Mouse (Mus musculus) kidney, postnatal 25 days (tissue): ENCODE data around the gene Fbxo11.
"Not testable (repeated sequence)": the region's sequence is repeated elsewhere in the genome, so short reads cannot be mapped to it uniquely, and the experiment has no call there.

Experiments used
- DNase-seq, 2 experiments: peaks; one replicate each; pipeline ENCODE4 v3.0.0; 2021; ENCODE audit warnings: mixed read lengths in 2 of 2

Gene Fbxo11

DNA sequence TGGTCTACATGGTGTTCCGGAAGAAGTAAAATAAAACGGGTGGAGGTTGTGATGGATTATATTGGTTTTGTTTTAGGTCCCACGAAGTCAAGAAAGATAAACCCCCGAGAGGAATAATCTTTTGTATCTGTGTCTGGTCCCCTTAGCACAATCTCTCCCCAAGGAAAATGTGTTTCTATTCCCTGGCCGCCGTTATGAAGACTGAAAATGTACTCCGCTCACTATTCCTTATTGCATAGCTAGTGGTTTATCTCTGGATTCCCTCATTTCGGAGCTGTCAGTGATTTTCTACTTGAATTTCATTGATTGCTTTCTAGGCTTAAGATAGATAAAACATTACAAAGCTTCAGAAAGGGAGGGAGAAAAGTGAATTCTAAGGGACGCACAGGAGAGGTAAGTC lies 1.7 kb upstream of the Fbxo11 start:
- DNase-seq: no peak

DNA sequence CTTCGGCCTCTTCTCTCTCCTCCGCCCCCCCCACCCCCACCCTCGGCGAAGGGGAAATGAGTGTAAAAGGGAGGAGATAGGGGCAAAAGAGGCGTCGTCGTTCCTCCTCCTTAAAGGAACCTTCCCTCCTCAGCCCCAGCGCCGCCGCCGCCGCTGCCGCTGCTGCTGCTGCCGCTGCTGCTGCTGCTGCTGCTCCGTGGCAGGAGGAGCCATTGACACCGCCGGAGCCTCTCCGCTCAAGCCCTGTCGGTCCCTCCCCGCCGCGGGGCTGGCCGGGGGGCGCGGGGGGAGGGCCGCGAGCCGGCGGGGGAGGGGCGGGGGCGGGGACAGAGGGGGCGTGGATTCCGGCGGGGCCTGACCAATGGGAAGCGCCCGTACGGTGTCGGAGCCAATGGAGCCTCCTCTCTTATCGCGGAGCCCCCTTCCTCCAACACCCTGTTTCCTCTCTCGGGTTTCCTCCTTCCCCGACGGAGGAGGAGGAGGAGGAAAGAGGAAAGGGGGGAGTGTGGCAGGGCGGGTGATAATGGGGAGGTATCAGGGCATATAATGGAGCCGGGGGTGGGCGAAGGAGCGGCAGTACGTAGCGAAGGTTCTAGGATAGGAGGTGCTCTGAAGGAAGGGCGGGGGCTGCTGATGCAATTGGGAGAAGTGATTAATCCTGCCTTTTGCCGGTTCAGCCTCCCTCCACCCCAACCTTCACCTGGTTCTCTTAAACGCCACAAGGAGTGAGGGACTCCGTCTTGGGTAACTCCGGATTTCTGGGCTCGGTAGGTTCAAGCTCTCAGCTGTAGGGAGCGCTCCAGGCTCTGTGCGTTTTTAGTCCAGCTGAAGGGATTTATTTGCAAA lies 933 bp upstream of the Fbxo11 start:
- DNase-seq: peak; percentile 91 to 97

DNA sequence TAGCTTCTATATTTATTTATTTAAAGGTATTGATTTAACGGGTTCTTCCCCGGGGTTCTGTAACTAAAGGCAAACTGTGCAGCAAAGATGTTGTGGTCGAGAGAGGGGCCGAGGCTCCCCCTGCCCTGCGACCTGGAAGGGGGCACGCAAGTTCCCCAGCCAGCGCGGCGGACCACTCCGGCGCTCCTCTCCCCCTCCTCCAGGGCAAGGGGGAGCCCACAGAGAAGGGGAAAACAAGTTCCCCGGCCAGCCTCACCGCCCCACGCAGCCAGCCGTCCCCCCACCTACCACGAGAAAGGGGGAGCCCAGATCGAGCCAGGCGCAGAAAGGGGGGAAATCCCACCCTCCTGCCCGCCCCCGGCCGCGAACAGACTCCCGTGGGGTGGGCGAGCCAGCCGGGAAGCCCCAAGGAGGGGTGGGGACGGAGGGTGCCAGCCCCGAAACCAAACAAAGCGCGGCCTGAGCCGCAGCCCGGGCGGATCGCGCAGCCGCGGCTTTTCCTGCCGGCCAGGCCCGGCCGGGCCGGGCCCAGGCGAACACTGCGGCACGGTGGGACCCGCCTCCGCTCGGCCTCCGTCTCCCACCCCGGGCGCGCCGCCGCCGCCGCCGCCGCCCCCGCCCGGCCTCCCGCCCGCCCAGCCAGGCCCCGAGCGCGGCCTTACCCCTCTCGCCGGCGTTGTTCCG lies 602 bp downstream of the Fbxo11 start:
- DNase-seq: peak; percentile 60 to 83

DNA sequence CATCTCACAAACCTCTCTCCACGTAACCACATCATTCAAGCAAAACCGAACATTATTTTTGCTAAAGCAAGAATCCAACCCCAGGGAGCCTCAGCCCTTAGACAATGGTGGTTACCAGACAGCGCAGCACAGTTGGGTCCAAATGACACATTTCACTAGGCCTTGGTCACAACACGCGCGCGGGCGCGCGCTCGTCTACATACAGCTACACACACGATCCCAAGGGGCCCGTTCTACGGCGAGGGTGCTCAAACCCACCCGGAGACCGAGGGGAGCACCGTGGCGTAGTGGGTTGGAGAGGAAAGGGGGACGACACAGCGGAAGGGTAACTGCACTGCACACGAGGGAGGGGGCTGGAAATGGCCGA lies 1.1 kb downstream of the Fbxo11 start:
- peak; percentile 65 to 71 for DNase-seq

DNA sequence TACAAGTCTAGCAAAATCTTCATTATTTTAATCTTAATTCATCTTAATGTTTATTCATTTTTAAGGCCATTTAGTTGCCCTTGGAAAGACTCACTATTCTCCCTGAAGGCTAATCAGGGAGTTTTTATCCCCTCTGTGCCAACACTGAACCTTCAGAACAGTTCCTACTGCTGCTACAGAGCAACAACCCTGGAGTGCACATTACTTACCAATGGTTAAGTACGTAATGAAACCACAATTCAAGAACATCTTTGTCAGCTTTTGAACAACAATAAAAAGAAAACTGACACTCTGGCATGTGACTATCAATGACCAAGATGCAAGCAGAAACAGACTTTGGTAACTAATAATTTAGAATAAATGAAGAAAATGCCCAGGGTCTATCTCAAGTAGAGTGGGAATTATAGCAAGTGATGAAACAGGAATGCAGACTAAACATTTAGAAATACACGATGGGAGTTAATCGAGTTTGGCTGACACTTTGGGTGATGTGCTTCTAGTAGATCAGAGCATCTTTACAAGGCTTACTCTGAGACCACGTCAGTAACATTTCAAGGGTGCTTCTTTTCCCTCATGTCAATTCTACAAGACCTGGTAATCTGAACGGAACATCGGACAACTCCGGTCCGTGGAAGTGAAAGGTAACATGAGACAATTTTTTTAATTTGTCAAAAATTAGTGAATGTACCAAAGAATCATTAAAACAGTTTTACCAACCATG lies 2.1 kb downstream of the Fbxo11 start:
- no peak for DNase-seq

DNA sequence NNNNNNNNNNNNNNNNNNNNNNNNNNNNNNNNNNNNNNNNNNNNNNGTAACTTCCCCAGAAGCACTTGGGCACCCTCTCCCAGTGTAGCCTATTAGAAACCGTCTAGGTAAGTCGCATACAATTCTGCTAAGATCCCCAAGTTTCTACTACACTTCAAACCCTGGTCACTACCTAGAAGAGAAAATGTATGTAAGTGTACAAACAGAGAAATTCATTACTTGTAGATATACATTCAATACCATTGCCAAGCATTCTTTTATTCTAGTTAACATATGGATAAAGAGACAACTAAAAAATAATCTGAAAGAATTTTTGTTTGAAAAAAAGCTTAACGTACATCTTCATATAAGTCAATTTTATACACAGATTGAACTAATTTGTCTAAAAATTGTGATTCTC lies 3.1 kb downstream of the Fbxo11 start:
- no peak for DNase-seq

DNA sequence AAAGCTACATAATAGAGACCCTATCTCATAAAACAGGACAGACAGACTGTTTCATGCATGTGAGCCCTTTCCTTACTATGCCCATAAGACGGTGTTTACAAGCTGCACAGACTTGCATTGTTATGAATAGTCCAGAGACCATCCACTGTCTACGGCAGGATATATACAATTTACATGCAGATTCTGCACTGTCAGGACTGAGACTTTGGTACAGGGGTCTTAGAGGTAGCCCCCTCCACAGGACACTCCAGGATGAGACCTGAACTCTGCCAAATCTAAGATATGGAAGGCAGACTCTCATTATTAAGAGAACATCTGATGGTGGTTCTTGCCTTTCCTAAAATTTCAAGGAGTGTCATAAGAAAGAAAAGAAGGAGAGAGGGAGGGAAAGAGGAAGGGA lies 6.8 kb downstream of the Fbxo11 start:
- no peak for DNase-seq

DNA sequence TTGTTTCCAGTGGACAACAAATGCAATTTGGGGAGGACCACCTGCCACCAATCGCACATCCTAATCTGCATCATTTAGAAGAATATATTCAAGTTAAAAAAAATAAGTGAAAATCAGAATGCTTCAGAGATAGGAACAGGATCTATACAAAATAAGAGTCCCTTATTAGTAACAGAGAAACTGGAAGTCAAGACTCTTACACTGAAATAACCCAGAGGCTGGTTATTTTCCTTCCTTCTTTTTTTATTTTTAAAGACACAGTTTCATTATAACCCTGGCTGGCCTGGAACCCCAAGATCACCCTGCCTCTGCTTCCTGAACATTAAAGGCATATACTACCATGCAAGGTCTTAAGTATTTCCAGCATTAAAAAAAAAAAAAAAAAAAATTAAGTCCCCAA lies 7.2 kb downstream of the Fbxo11 start:
- DNase-seq: no peak

DNA sequence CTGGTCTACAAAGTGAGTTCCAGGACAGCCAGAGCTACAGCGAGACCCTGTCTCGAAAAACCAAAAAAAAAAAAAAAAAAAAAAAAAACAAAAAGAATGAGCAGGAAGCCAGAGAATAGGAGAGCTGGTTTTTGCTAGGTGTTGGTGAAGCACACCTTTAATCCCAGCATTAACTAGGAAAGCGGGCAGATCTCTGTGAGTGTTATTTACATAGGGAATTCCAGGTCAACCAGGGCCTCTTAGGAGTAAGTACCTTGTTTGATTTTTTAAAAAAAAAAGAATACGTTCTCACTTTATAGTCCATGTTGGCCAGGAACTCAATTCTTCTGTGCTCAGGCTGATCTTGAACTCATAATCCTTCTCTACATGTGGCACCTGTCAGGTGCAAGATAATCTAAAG lies 13.4 kb downstream of the Fbxo11 start:
- DNase-seq: no peak

DNA sequence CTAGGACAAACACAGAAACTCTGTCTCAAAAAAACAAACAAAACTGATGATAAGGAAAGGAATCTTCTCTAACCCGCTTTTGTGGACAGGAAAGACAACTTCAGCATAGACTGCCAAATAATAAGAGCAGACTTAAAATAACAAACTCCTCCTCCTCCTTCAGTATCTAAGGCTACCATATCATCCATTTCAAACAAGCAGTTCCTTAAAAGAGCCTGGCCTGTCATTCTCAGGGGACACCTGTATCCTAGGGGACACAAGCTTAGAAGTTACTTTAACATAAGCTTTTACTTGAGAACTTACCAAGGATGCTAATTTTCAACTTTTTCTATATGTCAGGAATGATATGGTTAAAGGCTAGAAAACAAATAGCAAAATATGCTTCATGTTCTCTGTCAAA lies 14.2 kb downstream of the Fbxo11 start:
- DNase-seq: no peak

DNA sequence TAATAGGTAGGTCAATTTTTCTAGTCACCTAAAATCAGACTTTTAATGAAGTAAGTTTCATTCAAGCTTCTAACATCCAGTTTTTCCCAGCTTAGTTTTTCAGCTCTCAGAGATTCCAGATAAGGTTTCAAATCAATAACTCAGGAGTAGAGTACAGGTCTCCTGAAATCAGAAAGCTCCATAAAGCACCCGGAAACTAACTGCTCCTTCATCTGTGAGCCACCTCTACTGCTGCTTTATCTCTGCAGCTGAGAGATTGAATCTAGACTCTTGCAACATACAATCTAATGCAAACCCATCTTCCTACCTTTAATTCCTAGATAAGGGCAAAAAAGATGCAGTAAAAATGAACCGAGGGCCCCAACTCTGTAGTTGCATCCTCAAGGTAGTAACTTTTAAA lies 14.8 kb downstream of the Fbxo11 start:
- no peak for DNase-seq

DNA sequence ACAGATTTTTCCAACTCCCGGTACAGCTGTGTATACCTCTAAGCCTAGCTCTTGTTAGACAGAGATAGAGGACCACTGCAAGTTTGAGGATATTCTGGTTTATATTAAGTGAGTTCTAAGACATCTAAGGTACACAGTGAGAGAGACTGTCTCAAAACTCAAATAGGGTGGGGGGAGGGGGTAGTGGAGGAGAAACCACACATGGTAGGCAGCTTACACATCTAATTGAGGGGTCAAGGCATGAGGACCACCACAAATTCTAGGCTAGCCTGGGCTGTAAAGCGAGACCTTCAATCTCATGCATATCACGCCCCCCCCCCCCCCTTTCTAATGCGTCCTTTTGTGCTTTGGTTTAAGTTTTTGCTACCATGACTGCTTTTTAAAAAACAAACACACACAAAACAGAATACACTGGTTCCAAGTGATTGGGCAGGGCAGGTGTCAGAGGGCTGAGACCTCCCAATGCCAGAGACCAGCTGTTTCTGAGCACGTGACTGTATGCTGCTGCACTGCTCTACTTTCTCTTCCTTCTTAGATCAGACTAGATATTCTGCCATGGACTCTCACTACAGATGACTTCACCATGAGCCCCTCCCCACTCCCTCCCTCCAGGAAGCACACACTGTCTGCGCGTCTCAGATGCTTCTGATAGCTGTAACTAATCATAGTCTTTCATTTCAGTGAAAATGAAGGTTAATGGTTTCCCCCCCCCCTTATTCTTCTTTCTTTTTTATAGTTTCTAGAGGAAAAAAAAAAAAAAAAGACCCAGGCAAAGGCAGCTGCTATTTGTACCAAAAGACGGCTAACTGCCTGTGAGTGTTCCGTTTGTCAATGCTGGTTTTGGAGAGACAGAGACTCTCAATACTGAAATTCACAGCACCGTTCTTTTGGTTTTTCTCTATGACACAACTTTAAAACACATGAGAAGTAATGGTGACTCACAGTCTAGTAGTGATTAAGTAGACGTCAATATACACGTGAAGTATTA lies 22.7 kb downstream of the Fbxo11 start:
- peak; percentile 22 to 58 for DNase-seq

DNA sequence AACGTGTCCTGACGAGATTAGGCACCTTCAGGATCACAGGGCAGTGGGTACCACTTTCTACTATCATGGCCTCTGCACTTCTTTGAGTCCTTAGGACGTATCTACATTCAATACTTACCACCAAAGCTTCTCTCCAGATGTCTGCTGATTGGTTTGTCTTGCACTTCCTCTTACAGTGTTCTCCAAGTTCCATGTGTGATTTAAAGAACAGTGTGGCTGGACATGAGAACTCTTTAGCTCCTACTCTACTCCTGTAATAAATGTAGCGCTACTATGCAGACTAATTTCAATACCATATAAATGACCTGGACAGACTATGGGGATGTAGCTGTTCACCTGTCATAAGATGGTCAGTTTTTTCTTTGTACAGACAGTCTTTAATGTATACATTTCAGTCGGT lies 24.3 kb downstream of the Fbxo11 start:
- no peak for DNase-seq

DNA sequence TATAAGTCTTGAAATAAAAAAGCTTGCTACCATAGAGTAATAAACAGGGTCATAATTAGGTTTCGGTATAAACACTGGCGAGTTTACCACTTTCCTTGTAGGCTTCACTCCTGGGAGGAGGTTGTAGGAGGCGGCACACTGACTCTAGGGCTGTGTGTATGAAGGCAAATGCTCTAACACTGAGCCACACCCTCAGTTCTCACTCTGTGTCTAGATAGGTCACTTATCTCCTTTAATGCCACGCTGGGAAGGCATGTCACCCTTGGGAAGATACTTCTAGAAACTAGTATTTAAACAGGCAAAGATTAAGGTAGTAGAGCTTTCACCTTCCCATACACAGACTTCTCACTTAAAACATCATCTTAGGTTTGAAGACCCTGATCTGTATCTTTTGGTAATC lies 30.7 kb downstream of the Fbxo11 start:
- DNase-seq: no peak

DNA sequence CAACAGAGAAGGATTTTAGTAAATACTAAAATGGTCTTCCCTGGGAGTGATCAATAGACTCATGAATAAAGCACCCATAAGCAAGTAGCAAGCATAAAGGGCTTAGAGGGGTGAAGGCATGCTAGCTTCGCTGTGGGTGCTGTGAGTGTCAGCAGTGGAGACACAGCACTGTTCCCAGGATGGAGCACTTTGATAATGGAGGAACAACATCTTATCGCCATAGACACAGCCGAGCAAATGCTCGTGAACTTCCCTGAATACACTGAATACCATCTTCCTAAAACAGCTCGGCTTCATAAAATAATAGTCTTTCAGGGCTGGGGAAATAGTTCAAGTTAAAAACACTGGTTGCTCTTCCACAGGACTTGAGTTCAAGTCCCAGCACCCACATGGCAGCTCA lies 33.3 kb downstream of the Fbxo11 start:
- no peak for DNase-seq

DNA sequence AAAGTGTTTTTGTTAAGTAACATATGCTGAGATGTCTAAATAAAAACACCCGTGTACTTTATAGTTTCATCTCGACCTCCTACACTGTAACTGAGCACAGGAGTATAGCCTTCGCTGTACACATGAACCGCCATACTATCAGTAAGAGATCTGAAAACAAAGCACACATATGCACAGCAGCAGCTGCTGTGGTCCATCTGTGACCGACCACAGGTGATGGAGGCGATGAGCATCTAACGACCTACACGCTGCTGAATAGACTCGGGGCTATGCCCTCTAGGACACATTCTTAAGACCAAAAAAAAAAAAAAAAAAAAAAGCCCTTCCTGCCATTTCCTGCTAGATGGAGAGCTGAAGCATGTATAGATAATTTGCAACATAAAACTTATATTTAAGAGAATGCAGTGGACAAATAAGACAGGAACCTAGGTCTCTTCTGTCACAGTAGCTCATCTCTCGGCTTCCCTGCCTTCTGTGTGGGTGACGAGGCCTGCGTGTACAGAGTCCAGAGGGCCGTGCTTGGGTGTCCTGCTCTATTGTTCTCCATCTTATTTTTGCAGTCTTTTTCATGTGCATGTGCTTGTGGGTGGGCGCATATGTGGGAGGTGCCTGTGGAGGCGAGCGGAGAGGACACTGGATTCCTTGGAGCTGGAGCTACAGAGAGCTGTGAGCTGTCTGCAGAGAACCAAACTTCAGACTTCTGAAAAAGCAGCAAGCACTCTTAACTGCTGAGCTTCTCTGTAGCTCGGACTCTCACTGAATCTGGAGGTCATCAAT lies 35.7 kb downstream of the Fbxo11 start:
- no peak for DNase-seq

DNA sequence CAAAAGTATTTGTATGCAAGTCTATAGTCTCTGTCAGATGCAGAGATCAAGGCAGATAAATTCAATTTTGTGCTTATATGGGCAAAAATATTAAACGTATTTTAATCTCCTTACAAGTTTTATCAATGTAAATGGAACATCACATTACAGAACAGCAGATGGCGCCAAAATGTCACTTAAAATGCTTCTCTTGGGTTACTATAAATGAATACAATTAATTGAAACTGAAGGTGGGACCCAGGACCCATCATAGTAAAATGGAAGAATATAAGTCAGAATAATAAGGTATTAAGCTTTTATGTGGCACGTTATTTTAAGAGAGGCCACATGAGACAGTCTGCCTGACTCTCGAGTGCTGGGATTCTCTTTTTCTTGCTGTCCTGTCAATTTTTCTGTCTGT lies 39.9 kb downstream of the Fbxo11 start:
- peak in 1 of 2 experiments; percentile 83 for DNase-seq

DNA sequence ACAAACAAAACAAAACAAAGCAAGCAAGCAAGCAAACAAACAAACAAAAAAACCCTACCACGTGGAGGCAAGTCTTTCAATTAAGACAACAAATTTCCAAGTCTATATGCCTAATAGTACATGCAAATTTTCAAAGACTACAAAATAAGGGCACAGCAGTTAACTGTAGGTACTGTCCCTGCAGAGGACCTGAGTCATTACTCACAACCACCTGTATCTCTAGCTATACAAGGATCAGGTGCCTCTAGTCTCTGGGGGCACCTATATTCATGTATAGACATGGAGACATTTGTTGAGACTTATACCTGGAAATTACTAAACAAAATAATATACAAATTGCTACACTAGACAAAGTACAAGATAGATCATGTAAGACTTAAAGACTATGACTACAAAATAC lies 41.2 kb downstream of the Fbxo11 start:
- no peak for DNase-seq

DNA sequence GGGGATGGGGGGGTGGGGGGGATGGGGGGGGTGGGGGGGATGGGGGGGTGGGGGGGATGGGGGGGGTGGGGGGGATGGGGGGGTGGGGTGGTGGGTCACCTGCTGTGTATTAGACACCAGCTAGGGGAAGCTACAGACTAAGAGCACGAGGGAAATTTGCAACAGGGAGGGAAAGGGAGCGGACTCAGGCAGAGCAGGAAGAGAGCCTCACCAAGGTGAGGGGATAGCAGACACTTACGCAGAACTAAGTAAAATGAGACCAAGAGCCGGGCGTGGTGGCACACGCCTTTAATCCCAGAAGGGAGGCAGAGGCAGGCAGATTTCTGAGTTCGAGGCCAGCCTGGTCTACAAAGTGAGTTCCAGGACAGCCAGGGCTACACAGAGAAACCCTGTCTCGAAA lies 49.1 kb downstream of the Fbxo11 start:
- not testable (repeated sequence) for DNase-seq

DNA sequence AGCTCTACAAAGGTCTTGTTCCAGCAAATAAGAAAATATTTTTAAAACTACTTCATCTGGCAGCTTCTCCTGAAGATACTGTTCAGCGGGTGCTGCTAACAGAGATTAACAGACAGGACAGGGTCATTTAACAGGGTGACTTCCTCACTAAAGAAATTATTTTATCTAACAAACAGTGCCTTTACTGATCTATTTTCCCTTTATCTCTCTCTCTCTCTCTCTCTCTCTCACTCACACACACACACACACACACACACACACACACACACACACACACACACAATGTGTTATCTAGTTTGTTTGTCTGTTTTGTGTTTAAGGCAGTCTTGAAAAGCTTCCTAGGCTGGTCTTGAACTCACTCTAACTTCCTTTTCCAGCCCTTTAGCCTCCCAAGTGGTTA lies 50.6 kb downstream of the Fbxo11 start:
- no peak for DNase-seq

DNA sequence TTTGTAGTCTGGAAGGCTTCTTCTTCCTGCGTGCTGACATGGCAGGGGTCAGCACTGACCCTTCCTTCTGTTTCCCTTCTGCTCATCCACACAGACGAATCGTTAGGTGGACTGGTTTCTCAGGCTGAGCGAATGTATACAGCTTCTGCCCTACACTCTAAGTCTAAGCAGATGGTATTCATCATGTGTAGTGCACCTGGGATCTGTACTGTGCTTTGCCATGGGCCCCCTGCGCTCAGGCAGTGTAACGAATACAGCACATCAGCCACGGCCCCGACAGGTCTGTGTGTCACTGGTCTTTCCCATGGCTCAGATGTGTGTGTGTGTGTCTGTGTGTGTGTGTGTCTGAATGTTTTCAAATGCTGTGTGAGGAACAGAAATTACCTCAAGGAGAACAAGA lies 58.1 kb downstream of the Fbxo11 start:
- DNase-seq: no peak

DNA sequence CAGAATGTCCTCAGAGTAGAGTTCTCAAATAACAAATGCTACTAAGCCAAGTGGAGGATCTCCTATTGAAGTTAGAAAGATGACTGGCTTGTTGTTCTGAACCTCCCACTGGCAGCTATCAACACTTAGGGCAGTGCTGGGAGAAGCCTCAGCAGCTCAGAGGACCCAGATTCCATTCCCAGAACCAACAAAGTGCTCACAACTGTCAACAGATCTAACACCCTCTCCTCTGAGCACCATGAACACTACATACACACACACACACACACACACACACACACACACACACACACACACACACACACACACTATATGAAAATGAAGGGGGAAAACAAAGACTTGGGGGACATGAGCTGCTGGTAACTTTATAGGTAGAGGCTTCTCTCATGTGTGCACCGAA lies 60.2 kb downstream of the Fbxo11 start:
- DNase-seq: no peak
